Mouse (Mus musculus): ENCODE measurements around the gene Lins1. TPM values are rescaled to one million over a fixed set of nuclear protein-coding genes. Genes with fewer than 3 reads are reported as not detected.

Lins1 gene
- polyA plus RNA-seq, 1 experiment from 2014 or later, result 25.9 TPM

DNA sequence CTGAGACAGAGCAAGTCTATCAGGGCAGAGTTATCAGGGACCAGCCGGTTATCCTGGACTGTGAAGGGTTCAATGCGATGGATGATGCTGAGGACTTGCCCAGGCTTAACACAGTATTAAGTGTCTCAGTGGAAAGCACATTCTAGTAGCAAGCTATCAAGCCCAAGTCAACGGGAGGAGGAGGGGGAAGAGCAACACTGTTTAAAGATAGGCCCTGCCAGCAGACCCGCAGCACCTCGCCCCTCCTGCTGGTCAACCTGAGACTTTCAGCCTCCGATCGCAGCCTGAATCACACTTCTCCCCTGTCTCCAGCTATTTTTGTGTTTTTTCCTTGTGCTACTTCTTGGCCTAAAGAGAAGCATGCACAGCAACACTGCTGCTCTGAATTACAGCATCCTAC lies 29.4 kb upstream of the Lins1 start:
- Histone ChIP-seq H3K27me3 (ENCODE audit: insufficient read depth, low read length) (no peaks in the 10 kb centered on the region), H3K9me3 (ENCODE audit: low read depth, low read length) (no peaks in the 10 kb centered on the region), H3K4me3 (ENCODE audit: low read depth, low read length) (no peak overlapping the region), H3K27ac (ENCODE audit: low read depth) (no peak overlapping the region), H3K4me2 (no peak overlapping the region), H3K4me1 (ENCODE audit: insufficient read depth) (no peaks in the 10 kb centered on the region), H3K36me3 (ENCODE audit: insufficient read depth) (peaks cover 33% of the 10 kb centered on the region; the same call in 1 of the 2 replicates), H3K9ac (no peak overlapping the region)
- peak; percentile 21 for DNase-seq
- WGBS, result 72% methylated on average over 7 of the region's 7 CpGs
- no peak for ATAC-seq (ENCODE audit: insufficient read depth)
- peak; percentile 38 for TF ChIP-seq CTCF (IDR thresholded peaks at IDR 0.05; ENCODE audit: low read depth)

GRCm38 (mm10) chr7:66660972-66661371 lies 28.7 kb upstream of the Lins1 start:
- ATAC-seq (ENCODE audit: insufficient read depth), result no peak
- WGBS, result 74% methylated on average over 8 of the region's 8 CpGs

GRCm38 (mm10) chr7:66661572-66661971 lies 28.1 kb upstream of the Lins1 start:
- DNase-seq (peak; percentile 95), ATAC-seq (ENCODE audit: insufficient read depth) (no peak)
- Histone ChIP-seq H3K4me3 (ENCODE audit: low read depth, low read length) (no peak overlapping the region), H3K9me3 (ENCODE audit: low read depth, low read length) (no peaks in the 10 kb centered on the region), H3K36me3 (ENCODE audit: insufficient read depth) (peaks cover 26% of the 10 kb centered on the region; the same call in 1 of the 2 replicates), H3K27ac (ENCODE audit: low read depth) (no peak overlapping the region), H3K4me1 (ENCODE audit: insufficient read depth) (no peaks in the 10 kb centered on the region), H3K4me2 (peak overlapping the region; percentile 35; the same call in 1 of the 2 replicates), H3K27me3 (ENCODE audit: insufficient read depth, low read length) (no peaks in the 10 kb centered on the region), H3K9ac (no peak overlapping the region)
- TF ChIP-seq CTCF (IDR thresholded peaks at IDR 0.05; ENCODE audit: low read depth), result peak; percentile 93
- WGBS, result 12% methylated on average over 8 of the region's 8 CpGs

More at GRCm38 (mm10) chr7:66660972-66661371, 28.7 kb upstream of the Lins1 start:
- no peak overlapping the region for H3K9ac ChIP-seq
- no peak for DNase-seq
- no peaks in the 10 kb centered on the region for H3K9me3 ChIP-seq (ENCODE audit: low read depth, low read length)
- TF ChIP-seq CTCF (IDR thresholded peaks at IDR 0.05; ENCODE audit: low read depth), result no peak
- H3K36me3 ChIP-seq (ENCODE audit: insufficient read depth), result peaks cover 30% of the 10 kb centered on the region; the same call in 1 of the 2 replicates
- H3K4me3 ChIP-seq (ENCODE audit: low read depth, low read length), result no peak overlapping the region
- no peak overlapping the region for H3K27ac ChIP-seq (ENCODE audit: low read depth)
- no peaks in the 10 kb centered on the region for H3K27me3 ChIP-seq (ENCODE audit: insufficient read depth, low read length)
- no peaks in the 10 kb centered on the region for H3K4me1 ChIP-seq (ENCODE audit: insufficient read depth)
- H3K4me2 ChIP-seq, result no peak overlapping the region

DNA sequence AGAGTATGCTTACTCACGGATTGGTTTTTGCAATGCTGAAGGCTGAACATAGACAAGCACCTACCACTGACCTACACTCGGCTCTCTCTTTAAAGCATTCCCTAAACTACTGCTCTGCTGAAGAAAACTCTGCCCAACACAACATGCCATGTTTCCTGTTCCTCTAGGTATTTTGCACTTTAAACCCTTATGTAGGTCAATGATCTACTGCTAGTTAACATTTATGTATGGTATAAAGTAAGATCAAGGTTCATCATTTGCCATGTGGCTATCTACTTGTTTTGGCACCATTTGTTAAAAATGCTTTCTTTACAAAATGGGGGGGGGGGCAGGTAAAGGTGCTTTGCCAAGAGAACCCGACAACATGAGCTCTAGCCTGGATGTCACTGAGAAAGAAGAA lies 26.1 kb upstream of the Lins1 start:
- no peak for ATAC-seq (ENCODE audit: insufficient read depth)
- Histone ChIP-seq H3K27me3 (ENCODE audit: insufficient read depth, low read length) (no peaks in the 10 kb centered on the region), H3K9me3 (ENCODE audit: low read depth, low read length) (no peaks in the 10 kb centered on the region), H3K36me3 (ENCODE audit: insufficient read depth) (peaks cover 19% of the 10 kb centered on the region; the same call in 1 of the 2 replicates), H3K9ac (no peak overlapping the region), H3K4me2 (no peak overlapping the region), H3K27ac (ENCODE audit: low read depth) (no peak overlapping the region), H3K4me1 (ENCODE audit: insufficient read depth) (no peaks in the 10 kb centered on the region), H3K4me3 (ENCODE audit: low read depth, low read length) (no peak overlapping the region)
- WGBS, result 84% methylated on average over 3 of the region's 3 CpGs
- DNase-seq, result no peak
- TF ChIP-seq CTCF (IDR thresholded peaks at IDR 0.05; ENCODE audit: low read depth), result no peak

GRCm38 (mm10) chr7:66667064-66667463 lies 22.6 kb upstream of the Lins1 start:
- TF ChIP-seq CTCF (IDR thresholded peaks at IDR 0.05; ENCODE audit: low read depth), result no peak
- no peak overlapping the region for H3K27ac ChIP-seq (ENCODE audit: low read depth)
- ATAC-seq (ENCODE audit: insufficient read depth), result no peak
- H3K4me1 ChIP-seq (ENCODE audit: insufficient read depth), result no peaks in the 10 kb centered on the region
- DNase-seq, result no peak
- no peaks in the 10 kb centered on the region for H3K27me3 ChIP-seq (ENCODE audit: insufficient read depth, low read length)
- peaks cover 19% of the 10 kb centered on the region for H3K36me3 ChIP-seq (ENCODE audit: insufficient read depth)
- no peak overlapping the region for H3K9ac ChIP-seq
- no peaks in the 10 kb centered on the region for H3K9me3 ChIP-seq (ENCODE audit: low read depth, low read length)
- no peak overlapping the region for H3K4me2 ChIP-seq
- no peak overlapping the region for H3K4me3 ChIP-seq (ENCODE audit: low read depth, low read length)

DNA sequence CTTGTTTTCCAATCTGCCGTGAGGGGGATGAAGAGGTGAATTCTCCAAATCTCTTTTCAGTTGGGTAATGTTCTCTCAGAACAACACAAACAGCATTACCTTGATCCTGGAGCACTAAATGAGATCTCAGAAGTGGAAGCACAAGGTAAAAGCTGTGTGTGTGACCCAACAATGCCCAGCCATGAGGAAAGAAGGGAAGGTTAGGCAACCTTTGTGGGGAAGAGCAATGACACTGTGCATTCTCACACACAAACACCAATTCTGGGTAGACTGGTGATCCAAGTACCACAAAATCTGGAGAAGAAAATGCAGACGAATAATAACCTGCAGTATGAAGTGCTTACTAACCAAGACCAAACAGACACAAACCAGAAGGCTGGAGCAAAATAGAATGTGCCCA lies 13.9 kb upstream of the Lins1 start:
- DNase-seq (no peak), ATAC-seq (ENCODE audit: insufficient read depth) (no peak)
- Histone ChIP-seq H3K9me3 (ENCODE audit: low read depth, low read length) (no peaks in the 10 kb centered on the region), H3K4me1 (ENCODE audit: insufficient read depth) (no peaks in the 10 kb centered on the region), H3K4me2 (no peak overlapping the region), H3K27ac (ENCODE audit: low read depth) (no peak overlapping the region), H3K36me3 (ENCODE audit: insufficient read depth) (peaks cover 85% of the 10 kb centered on the region), H3K4me3 (ENCODE audit: low read depth, low read length) (no peak overlapping the region), H3K27me3 (ENCODE audit: insufficient read depth, low read length) (no peaks in the 10 kb centered on the region), H3K9ac (no peak overlapping the region)
- WGBS, result 87% methylated on average over 2 of the region's 2 CpGs
- no peak for TF ChIP-seq CTCF (IDR thresholded peaks at IDR 0.05; ENCODE audit: low read depth)

DNA sequence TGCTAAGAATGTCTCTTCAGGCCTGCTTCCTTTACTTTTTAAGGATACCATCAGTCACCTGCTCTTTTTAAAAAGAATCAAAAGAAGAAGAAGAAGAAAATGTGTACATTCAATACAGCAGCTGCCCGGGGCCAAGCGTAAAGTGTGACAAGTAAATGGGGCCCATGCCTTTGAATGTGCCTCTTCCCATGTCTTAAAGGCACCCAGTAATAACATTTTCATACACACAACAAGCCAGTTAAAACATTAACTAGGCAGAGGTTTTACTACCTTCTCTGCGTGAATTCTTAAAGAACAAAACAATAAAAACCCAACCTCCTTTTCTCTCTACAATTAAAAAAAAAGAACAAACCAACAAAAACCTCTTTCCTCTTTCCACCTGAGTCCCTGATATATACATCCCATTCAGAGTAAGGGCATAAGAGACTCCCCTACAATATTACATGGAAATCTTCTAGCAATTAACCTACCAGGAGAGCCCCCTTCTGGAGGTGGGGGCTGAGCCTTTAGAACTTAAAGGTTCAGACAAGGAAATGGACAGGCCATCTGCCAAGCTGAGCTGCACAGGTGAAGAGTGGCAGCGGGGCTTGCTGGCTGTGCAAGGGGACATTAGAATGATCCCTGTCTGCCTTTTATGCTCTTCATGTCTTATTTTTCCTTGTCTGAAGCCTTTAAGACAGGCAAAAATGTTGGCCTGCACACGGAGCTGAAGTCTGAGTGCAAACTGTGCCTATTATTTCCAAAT lies 7.4 kb upstream of the Lins1 start:
- no peak overlapping the region for H3K9ac ChIP-seq
- ATAC-seq (ENCODE audit: insufficient read depth) (no peak), DNase-seq (no peak)
- WGBS, result 94% methylated on average over 5 of the region's 5 CpGs
- H3K4me1 ChIP-seq (ENCODE audit: insufficient read depth), result no peaks in the 10 kb centered on the region
- no peak for TF ChIP-seq CTCF (IDR thresholded peaks at IDR 0.05; ENCODE audit: low read depth)
- no peak overlapping the region for H3K4me2 ChIP-seq
- H3K9me3 ChIP-seq (ENCODE audit: low read depth, low read length), result no peaks in the 10 kb centered on the region
- no peaks in the 10 kb centered on the region for H3K27me3 ChIP-seq (ENCODE audit: insufficient read depth, low read length)
- H3K4me3 ChIP-seq (ENCODE audit: low read depth, low read length), result no peak overlapping the region
- peaks cover 46% of the 10 kb centered on the region for H3K36me3 ChIP-seq (ENCODE audit: insufficient read depth)
- H3K27ac ChIP-seq (ENCODE audit: low read depth), result no peak overlapping the region
